Mouse (Mus musculus): Measurements from ENCODE around the gene Obsl1. TPM values are rescaled to one million over a fixed set of nuclear protein-coding genes. Genes with fewer than 3 reads are reported as not detected.

Obsl1 gene
- polyA plus RNA-seq, 1 experiment from 2014 or later: 62.3 TPM

GRCm38 (mm10) chr1:75440661-75441060, 65.6 kb downstream of the Obsl1 start:
- Histone ChIP-seq H3K4me3 (no peak overlapping the region), H3K4me2 (no peak overlapping the region), H3K27me3 (peaks cover 18% of the 10 kb centered on the region), H3K4me1 (peaks cover 45% of the 10 kb centered on the region), H3K27ac (no peak overlapping the region), H3K9me3 (no peaks in the 10 kb centered on the region), H3K36me3 (peaks cover 19% of the 10 kb centered on the region), H3K9ac (no peak overlapping the region)
- WGBS: 95% methylated on average over 7 of the region's 7 CpGs
- no peak for ATAC-seq (ENCODE audit: insufficient number of reproducible peaks, insufficient read depth, low FRiP score, low TSS enrichment, low read depth)

DNA sequence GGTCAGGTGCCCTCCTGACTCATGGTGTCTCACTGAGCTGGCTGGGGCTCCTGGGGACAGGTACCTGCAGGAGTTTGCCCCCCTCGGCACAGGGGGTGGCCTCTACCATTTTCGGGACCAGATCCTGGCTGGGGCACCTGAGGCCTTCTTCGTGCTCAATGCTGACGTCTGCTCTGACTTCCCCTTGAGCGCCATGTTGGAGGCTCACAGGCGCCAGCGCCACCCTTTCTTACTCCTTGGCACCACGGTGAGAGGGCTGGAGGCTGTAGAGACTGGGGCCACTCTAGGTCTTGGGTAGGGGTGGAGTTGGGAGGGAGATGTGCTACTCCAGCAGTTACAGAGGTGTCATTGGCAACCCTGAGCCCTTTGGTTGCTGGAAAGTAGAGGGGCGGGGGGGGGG, 67.5 kb downstream of the Obsl1 start:
- H3K4me1 ChIP-seq: peaks cover 30% of the 10 kb centered on the region
- 0 out of 2 replicates have a peak, but pooled peaks cover 5% of the 10 kb centered on the region for H3K27me3 ChIP-seq
- 80% methylated on average over 8 of the region's 9 CpGs for WGBS
- H3K27ac ChIP-seq: no peak overlapping the region
- H3K4me2 ChIP-seq: no peak overlapping the region
- no peak overlapping the region for H3K9ac ChIP-seq
- H3K4me3 ChIP-seq: no peak overlapping the region
- no peaks in the 10 kb centered on the region for H3K9me3 ChIP-seq
- peaks cover 19% of the 10 kb centered on the region for H3K36me3 ChIP-seq
- no peak for ATAC-seq (ENCODE audit: insufficient number of reproducible peaks, insufficient read depth, low FRiP score, low TSS enrichment, low read depth)

DNA sequence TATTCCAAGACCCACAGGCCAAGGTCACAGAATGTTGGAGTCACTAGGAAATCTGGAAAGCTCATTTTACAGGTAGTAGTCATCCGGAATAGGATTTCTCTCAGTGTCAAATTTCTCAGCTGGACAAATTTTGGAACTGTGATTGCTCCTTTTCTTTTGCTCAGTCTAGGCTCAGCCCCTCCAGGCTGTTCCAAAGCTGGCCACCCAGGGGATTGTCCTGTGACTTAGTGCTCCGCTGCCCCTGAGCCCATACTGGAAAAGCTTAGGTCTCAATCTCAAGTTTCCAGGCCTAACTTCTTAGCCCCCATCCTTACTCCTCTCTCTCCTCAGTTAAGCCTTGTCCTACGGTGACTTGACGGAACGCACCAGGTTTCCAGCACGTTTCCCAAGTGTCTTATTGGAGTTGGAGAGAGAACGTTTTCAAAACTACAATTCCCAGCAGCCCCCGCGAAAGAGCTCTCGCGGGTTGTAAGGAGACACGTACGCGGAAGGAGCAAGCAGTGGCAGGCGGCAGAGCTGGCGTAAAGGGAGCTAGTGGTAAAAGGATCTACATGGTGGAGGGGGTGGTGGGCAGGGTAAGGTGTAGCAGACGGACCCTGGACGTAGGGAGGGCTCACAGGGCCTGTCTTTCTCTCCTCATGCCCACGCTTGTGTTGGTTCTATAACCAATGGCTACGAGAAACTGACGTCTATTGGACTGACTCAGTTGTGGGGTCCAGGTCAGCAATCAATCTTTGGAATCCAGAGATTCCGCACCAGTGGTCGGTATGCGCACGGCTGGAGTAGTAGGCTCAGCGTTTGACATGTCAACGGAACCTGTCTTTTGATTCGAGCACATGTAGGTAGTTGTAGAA, 70.5 kb downstream of the Obsl1 start, which contains the start of gene Gmppa:
Gene Gmppa, plus strand, starts transcription at position 456 of the 854 bp plus-strand sequence.
- Histone ChIP-seq H3K36me3 (peaks cover 12% of the 10 kb centered on the region), H3K27ac (peak within 1 kb of the TSS; percentile 72), H3K4me1 (peaks cover 19% of the 10 kb centered on the region), H3K27me3 (peaks cover 12% of the 10 kb centered on the region), H3K9me3 (no peaks in the 10 kb centered on the region), H3K4me3 (peak within 1 kb of the TSS; percentile 64), H3K4me2 (peak within 1 kb of the TSS; percentile 67), H3K9ac (peak within 1 kb of the TSS; percentile 83)
- 4% methylated on average over 28 of the region's 28 CpGs for WGBS
- ATAC-seq (ENCODE audit: insufficient number of reproducible peaks, insufficient read depth, low FRiP score, low TSS enrichment, low read depth): peak; percentile 73; the same call in 1 of the 2 replicates

Other genes starting within 250 kb of the Obsl1 start
- 0.37 and 0.54 TPM in 2 replicates for gene Ptprn, start 241.9 kb downstream of the Obsl1 start, polyA plus RNA-seq (2015; fragmentation: Nextera tagmentation; extraction: Ambion mirVana)
- gene Resp18, start 228.0 kb downstream of the Obsl1 start, polyA plus RNA-seq (2015; fragmentation: Nextera tagmentation; extraction: Ambion mirVana): 1.7 and 2.1 TPM in 2 replicates
- 110 and 112 TPM in 2 replicates for gene Dnpep, start 188.5 kb downstream of the Obsl1 start, polyA plus RNA-seq (2015; fragmentation: Nextera tagmentation; extraction: Ambion mirVana)
- gene Des, start 146.1 kb downstream of the Obsl1 start, polyA plus RNA-seq (2015; fragmentation: Nextera tagmentation; extraction: Ambion mirVana): 9.9 and 13.8 TPM in 2 replicates
- gene Speg, start 131.2 kb downstream of the Obsl1 start, polyA plus RNA-seq (2015; fragmentation: Nextera tagmentation; extraction: Ambion mirVana): 16.1 and 17.0 TPM in 2 replicates
- 74.2 and 83.0 TPM in 2 replicates for gene Gmppa, start 70.5 kb downstream of the Obsl1 start, polyA plus RNA-seq (2015; fragmentation: Nextera tagmentation; extraction: Ambion mirVana)
- gene Asic4, start 56.0 kb downstream of the Obsl1 start, polyA plus RNA-seq (2015; fragmentation: Nextera tagmentation; extraction: Ambion mirVana): 0.30 and 0.45 TPM in 2 replicates
- 30.6 and 31.5 TPM in 2 replicates for gene Chpf, start 27.1 kb downstream of the Obsl1 start, polyA plus RNA-seq (2015; fragmentation: Nextera tagmentation; extraction: Ambion mirVana)
- gene Tmem198, start 26.9 kb downstream of the Obsl1 start, polyA plus RNA-seq (2015; fragmentation: Nextera tagmentation; extraction: Ambion mirVana): 1.1 and 1.5 TPM in 2 replicates
- 12.3 and 13.2 TPM in 2 replicates for gene Inha, start 625 bp upstream of the Obsl1 start, polyA plus RNA-seq (2015; fragmentation: Nextera tagmentation; extraction: Ambion mirVana)
- 22.0 and 22.5 TPM in 2 replicates for gene Stk11ip, start 15.1 kb upstream of the Obsl1 start, polyA plus RNA-seq (2015; fragmentation: Nextera tagmentation; extraction: Ambion mirVana)
- gene Slc4a3, start 39.8 kb upstream of the Obsl1 start, polyA plus RNA-seq (2015; fragmentation: Nextera tagmentation; extraction: Ambion mirVana): 27.0 and 37.1 TPM in 2 replicates